Comparison of ENCODE assay signal across 9 mouse cellular contexts in the genomic region with DNA sequence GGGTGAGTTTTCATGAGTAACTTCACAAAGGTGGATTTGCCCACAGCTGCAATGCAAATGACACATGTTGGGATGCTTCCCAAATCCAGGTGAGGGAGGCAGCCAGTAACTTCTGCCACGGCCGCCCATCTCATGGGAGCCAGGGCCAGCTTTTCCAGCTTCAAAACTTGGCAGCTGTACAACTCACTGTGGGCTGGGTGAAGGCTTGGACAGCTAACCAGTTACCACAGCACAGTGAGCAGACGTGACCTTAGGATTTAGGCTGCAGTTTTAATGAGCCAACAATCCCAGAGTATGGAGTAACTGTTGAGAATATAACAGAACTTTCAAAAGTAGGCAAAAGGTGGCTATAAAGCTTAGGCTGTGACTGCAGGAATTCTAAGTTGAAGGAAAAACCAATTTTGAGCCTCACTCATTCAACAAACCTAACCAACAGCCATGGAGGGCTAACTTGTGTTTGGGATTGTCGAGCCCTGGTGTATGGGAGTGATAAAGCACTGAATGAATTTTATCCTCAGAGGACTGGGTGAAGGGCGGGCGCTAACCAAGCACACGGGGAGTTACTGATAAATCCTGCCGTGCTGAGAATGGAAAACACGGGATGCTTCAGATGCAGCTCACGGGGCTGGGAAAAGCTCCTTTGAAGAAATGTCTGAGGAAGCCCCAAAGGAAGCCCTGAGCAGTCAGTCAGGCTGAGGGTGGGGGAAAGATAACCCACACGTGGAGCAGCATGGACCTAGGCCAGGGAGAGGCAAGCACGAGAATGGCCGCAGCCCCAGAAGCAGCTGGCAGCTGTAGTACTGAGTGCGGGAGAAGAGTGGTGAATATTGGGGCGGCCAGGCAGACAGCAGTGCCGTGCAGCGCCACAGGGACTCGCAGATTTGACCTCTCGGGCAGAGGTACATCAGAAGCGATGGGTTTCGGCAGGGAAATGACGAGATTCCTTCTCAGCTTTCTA. TPM values are rescaled to one million over a fixed set of nuclear protein-coding genes. Genes with fewer than 3 reads are reported as not detected.
DNase-seq lines count a peak whose midpoint lies in the region; ATAC-seq and TF ChIP-seq lines count a peak whose summit lies in the region.
"Had no signal": no experiment of that assay in that cellular context is flagged by ENCODE, and none has a peak within 500 bp of the region (broad histone marks: within the 10 kb centered on the region; RNA-seq: fewer than 3 reads in every experiment).

No protein-coding gene starts in this region.

- TF ChIP-seq CTCF in cerebellum, adult 2 months (IDR thresholded peaks at IDR 0.05; ENCODE audit: borderline replicate concordance, insufficient read depth, low read depth, low read length): no peak
- no peak for TF ChIP-seq CTCF in left cerebral cortex, adult 2 months (IDR thresholded peaks at IDR 0.05)

- peaks cover 33% of the 10 kb centered on the region for H3K4me1 ChIP-seq in cerebellum, adult 2 months (ENCODE audit: control insufficient read depth, insufficient read depth, low read length)
- H3K4me1 ChIP-seq in forebrain, embryonic 11.5 days (replicated peaks; ENCODE audit: control insufficient read depth, insufficient read depth, low read length): no peaks in the 10 kb centered on the region
- H3K4me1 ChIP-seq: midbrain, embryonic 13.5 days had no signal

- H3K27ac ChIP-seq in cerebellum, adult 2 months (ENCODE audit: insufficient read depth, low read length): peak overlapping the region; percentile 57
- peak overlapping the region; percentile 38 for H3K27ac ChIP-seq in left cerebral cortex, adult 2 months
- no peak overlapping the region for H3K27ac ChIP-seq in forebrain, embryonic 11.5 days (ENCODE audit: low read depth, low read length)
- H3K27ac ChIP-seq: midbrain, embryonic 13.5 days had no signal

- H3K9me3 ChIP-seq in forebrain, embryonic 11.5 days (ENCODE audit: control insufficient read depth, low read length): no peaks in the 10 kb centered on the region
- H3K9me3 ChIP-seq: midbrain, embryonic 13.5 days had no signal

- intact Hi-C loops in left cerebral cortex, adult 2 months (cut with DNase I): loop anchor here (5.0 kb wide), 1 partner anchor 40 kb away; a partner anchor contains a TSS
- intact Hi-C loops in left cerebral cortex, postnatal 14 days (cut with DNase I): no loop called here

- H3K9ac ChIP-seq in forebrain, embryonic 11.5 days (ENCODE audit: low read length): no peak overlapping the region
- H3K9ac ChIP-seq: midbrain, embryonic 13.5 days had no signal

- no peaks in the 10 kb centered on the region for H3K27me3 ChIP-seq in cerebellum, adult 2 months (ENCODE audit: control insufficient read depth, insufficient read depth, low read length)
- H3K27me3 ChIP-seq in forebrain, embryonic 11.5 days (ENCODE audit: control insufficient read depth, insufficient read depth, low read length): no peaks in the 10 kb centered on the region
- H3K27me3 ChIP-seq: midbrain, embryonic 13.5 days had no signal

- no peak overlapping the region for H3K4me2 ChIP-seq in forebrain, embryonic 11.5 days (ENCODE audit: low read depth, low read length, severe bottlenecking)
- H3K4me2 ChIP-seq: midbrain, embryonic 13.5 days had no signal

- TF ChIP-seq POLR2A in cerebellum, adult 2 months (IDR thresholded peaks at IDR 0.05; ENCODE audit: borderline replicate concordance, insufficient read depth, low read length): no peak

- ATAC-seq in forebrain, embryonic 11.5 days (replicated peaks; ENCODE audit: low FRiP score): no peak
- ATAC-seq: midbrain, embryonic 13.5 days had no signal

- peak; percentile 36 to 37 for DNase-seq in cerebellum, adult 2 months
- no peak for DNase-seq in cerebellum, postnatal 36 days
- DNase-seq in left cerebral cortex, adult 2 months (ENCODE audit: extremely low spot score in 1 of 2, low spot score in 2 of 2): no peak
- DNase-seq in left cerebral cortex, postnatal 14 days (ENCODE audit: low spot score in 2 of 2): no peak
- peak; percentile 78 for DNase-seq in fibroblast of lung, adult 2 months (ENCODE audit: low read depth)
- DNase-seq in lung, postnatal 10 days: peak; percentile 52
- DNase-seq in B cell, adult 2 months: no peak
- no peak for DNase-seq in forebrain, embryonic 11.5 days (ENCODE audit: low spot score)

- H3K4me3 ChIP-seq in cerebellum, adult 2 months (replicated peaks; ENCODE audit: insufficient read depth, low read depth, low read length): no peak overlapping the region
- H3K4me3 ChIP-seq in left cerebral cortex, adult 2 months: no peak overlapping the region
- H3K4me3 ChIP-seq in forebrain, embryonic 11.5 days (ENCODE audit: low read depth, low read length): no peak overlapping the region
- H3K4me3 ChIP-seq: midbrain, embryonic 13.5 days had no signal

- H3K36me3 ChIP-seq in forebrain, embryonic 11.5 days (ENCODE audit: control insufficient read depth, insufficient read depth, low read length): no peaks in the 10 kb centered on the region

- 40% methylated on average over 22 of the region's 22 CpGs for whole genome bisulfite sequencing in cerebellum, adult 2 months
- WGBS in forebrain, embryonic 11.5 days: 91% methylated on average over 22 of the region's 22 CpGs

RNA-seq across cellular contexts. Expression of a gene that starts 9.7 kb away (rescaled TPM):
- 97.3 and 108 TPM in 2 replicates for polyA plus RNA-seq in cerebellum, adult 2 months (2012; rRNA removed)
- total RNA-seq in left cerebral cortex, adult 2 months (2021): 10 to 100 TPM; 25.2 to 31.0 TPM
- total RNA-seq in left cerebral cortex, postnatal 14 days (2021): 10 to 100 TPM; 21.8 to 22.9 TPM
- 57.9 and 60.6 TPM in 2 replicates for polyA plus RNA-seq in forebrain, embryonic 11.5 days (2014; fragmentation: Nextera tagmentation; extraction: Ambion mirVana)

RNA-seq across cellular contexts. Expression of a gene that starts 38.1 kb away (rescaled TPM):
- 22.5 and 24.7 TPM in 2 replicates for polyA plus RNA-seq in cerebellum, adult 2 months (2012; rRNA removed)
- 10 to 100 TPM; 74.6 to 90.0 TPM for total RNA-seq in left cerebral cortex, adult 2 months (2021)
- 100 to 1,000 TPM; 106 to 114 TPM for total RNA-seq in left cerebral cortex, postnatal 14 days (2021)
- 49.9 and 56.0 TPM in 2 replicates for polyA plus RNA-seq in forebrain, embryonic 11.5 days (2014; fragmentation: Nextera tagmentation; extraction: Ambion mirVana)

RNA-seq across cellular contexts. Expression of a gene that starts 39.0 kb away (rescaled TPM):
- polyA plus RNA-seq in cerebellum, adult 2 months (2012; rRNA removed): 0.76 and 0.97 TPM in 2 replicates
- not detected for total RNA-seq in left cerebral cortex, adult 2 months (2021)
- total RNA-seq in left cerebral cortex, postnatal 14 days (2021): under 1 TPM; 0.66 to 0.88 TPM
- polyA plus RNA-seq in forebrain, embryonic 11.5 days (2014; fragmentation: Nextera tagmentation; extraction: Ambion mirVana): 2.3 and 3.1 TPM in 2 replicates

Comparison
In these comparisons a context has a peak if more than half of its experiments do, and no peak if none do; other contexts are left out.
1. DNase-seq: peak in cerebellum, adult 2 months (2 of 2), fibroblast of lung, adult 2 months (single experiment) and lung, postnatal 10 days (single experiment); none in cerebellum, postnatal 36 days (0 of 2), left cerebral cortex, adult 2 months (0 of 2), left cerebral cortex, postnatal 14 days (0 of 2), B cell, adult 2 months (0 of 2) and forebrain, embryonic 11.5 days (single experiment).